Mouse (Mus musculus) CH12.LX (cell line): ENCODE data around the gene Arpc5l. TPM values are rescaled to one million over a fixed set of nuclear protein-coding genes. Genes with fewer than 3 reads are reported as not detected.

ENCODE experiments used
- DNase-seq: peaks from one replicate; pipeline ENCODE4 v3.0.0-alpha.2; 2013; ENCODE audit errors: extremely low read depth
- H3K27ac ChIP-seq: 2 replicates; pipeline ENCODE4 v1.5.1; 2012; ENCODE audit warnings: low read depth, mild to moderate bottlenecking, control low read depth, moderate library complexity; ENCODE audit not compliant: insufficient read depth
- H3K27me3 ChIP-seq: replicated peaks from 2 replicates; pipeline ENCODE3; 2012; ENCODE audit warnings: inconsistent platforms
- H3K36me3 ChIP-seq, 2 experiments: replicated peaks in 1 of 2; 2 replicates each; pipeline versions ENCODE3 to v1.6.1; 2012; ENCODE audit warnings: inconsistent platforms in 1 of 2, low read length in 1 of 2, mild to moderate bottlenecking in 1 of 2, mixed read lengths in 1 of 2, moderate library complexity in 1 of 2; ENCODE audit not compliant: control insufficient read depth in 1 of 2, insufficient read depth in 1 of 2
- H3K4me1 ChIP-seq, 2 experiments: 2 replicates each; pipeline ENCODE4 v1.6.1; 2012; ENCODE audit warnings: inconsistent platforms in 1 of 2, moderate library complexity in 1 of 2; ENCODE audit not compliant: insufficient read depth in 2 of 2, control insufficient read depth in 1 of 2
- H3K4me2 ChIP-seq: 2 replicates; pipeline ENCODE4 v1.6.1; 2012; ENCODE audit warnings: low read depth, mild to moderate bottlenecking, control low read depth; ENCODE audit not compliant: poor library complexity, insufficient read depth, severe bottlenecking
- H3K4me3 ChIP-seq, 3 experiments: fragments of 150-350 bp in 1 of 3; sonication (generic) in 1 of 3; replicated peaks in 1 of 3; 2 replicates each; pipeline versions ENCODE3 to v1.5.1; 2011 to 2012; ENCODE audit warnings: low read depth in 2 of 3, low read length in 2 of 3, mild to moderate bottlenecking in 2 of 3, moderate library complexity in 2 of 3, control low read depth in 1 of 3, improper control_type of control experiment in 1 of 3, inconsistent platforms in 1 of 3, mixed read lengths in 1 of 3; ENCODE audit not compliant: poor library complexity in 1 of 3
- H3K79me2 ChIP-seq: replicated peaks from 2 replicates; pipeline ENCODE4 v1.6.1; 2012; ENCODE audit warnings: mild to moderate bottlenecking, moderate library complexity; ENCODE audit not compliant: control insufficient read depth, poor library complexity, insufficient read depth, severe bottlenecking; ENCODE audit errors: extremely low read depth
- H3K9ac ChIP-seq: 2 replicates; pipeline ENCODE4 v1.6.1; 2012; ENCODE audit warnings: low read depth, mild to moderate bottlenecking, control low read depth, moderate library complexity; ENCODE audit not compliant: insufficient read depth
- H3K9me3 ChIP-seq: replicated peaks from 2 replicates; pipeline ENCODE3; 2012; ENCODE audit warnings: low read length, inconsistent platforms, mixed read lengths
- BHLHE40 ChIP-seq: IDR thresholded peaks from 2 replicates; pipeline ENCODE4 v1.6.1; 2011; ENCODE audit warnings: mild to moderate bottlenecking, low read depth, low read length, improper control_type of control experiment
- CHD1 ChIP-seq: IDR thresholded peaks from 2 replicates; pipeline ENCODE4 v1.6.1; 2012; ENCODE audit warnings: low read depth, low read length, improper control_type of control experiment, inconsistent platforms
- ELF1 ChIP-seq: IDR thresholded peaks from 2 replicates; pipeline ENCODE4 v1.6.1; 2014; ENCODE audit warnings: low read depth, mild to moderate bottlenecking, inconsistent platforms, low read length, improper control_type of control experiment
- EP300 ChIP-seq: IDR thresholded peaks from 2 replicates; pipeline ENCODE4 v1.6.1; 2011; ENCODE audit warnings: low read length, improper control_type of control experiment
- GABPA ChIP-seq: IDR thresholded peaks from 2 replicates; pipeline ENCODE4 v1.6.1; 2012; ENCODE audit warnings: low read depth, low read length, improper control_type of control experiment, inconsistent platforms; ENCODE audit not compliant: insufficient replicate concordance
- IRF4 ChIP-seq: IDR thresholded peaks from 2 replicates; pipeline ENCODE4 v1.6.1; 2014; ENCODE audit warnings: low read depth, mild to moderate bottlenecking, inconsistent platforms, low read length, improper control_type of control experiment
- JUN ChIP-seq: IDR thresholded peaks from 2 replicates; pipeline ENCODE4 v1.6.1; 2011; ENCODE audit warnings: low read depth, mild to moderate bottlenecking, low read length, improper control_type of control experiment, moderate library complexity; ENCODE audit not compliant: insufficient read depth
- JUND ChIP-seq: conservative IDR thresholded peaks from 2 replicates; pipeline ENCODE4 v1.6.1; 2011; ENCODE audit warnings: low read depth, low read length, improper control_type of control experiment
- MAFK ChIP-seq: IDR thresholded peaks from 2 replicates; pipeline ENCODE4 v1.6.1; 2011; ENCODE audit warnings: low read length, improper control_type of control experiment; ENCODE audit not compliant: insufficient replicate concordance
- MYC ChIP-seq: IDR thresholded peaks from 2 replicates; pipeline ENCODE4 v1.6.1; 2011; ENCODE audit warnings: low read depth, mild to moderate bottlenecking, improper control_type of control experiment, low read length
- PAX5 ChIP-seq: IDR thresholded peaks from 2 replicates; pipeline ENCODE4 v1.6.1; 2012; ENCODE audit warnings: low read length, inconsistent platforms, mixed read lengths
- POLR2A ChIP-seq: IDR thresholded peaks from 2 replicates; pipeline ENCODE4 v1.6.1; 2011; ENCODE audit warnings: low read depth, mild to moderate bottlenecking, improper control_type of control experiment, low read length
- POLR2AphosphoS2 ChIP-seq: IDR thresholded peaks from 2 replicates; pipeline ENCODE4 v1.6.1; 2011; ENCODE audit warnings: low read depth, low read length, improper control_type of control experiment
- RAD21 ChIP-seq: IDR thresholded peaks from 2 replicates; pipeline ENCODE4 v1.6.1; 2011; ENCODE audit warnings: low read depth, mild to moderate bottlenecking, low read length, improper control_type of control experiment, moderate library complexity
- SIN3A ChIP-seq: IDR thresholded peaks from 2 replicates; pipeline ENCODE4 v1.6.1; 2012; ENCODE audit warnings: low read length, improper control_type of control experiment, inconsistent platforms
- TBP ChIP-seq: conservative IDR thresholded peaks from 2 replicates; pipeline ENCODE4 v1.6.1; 2011; ENCODE audit warnings: low read depth, low read length, improper control_type of control experiment
- TCF12 ChIP-seq: IDR thresholded peaks from 2 replicates; pipeline ENCODE4 v1.6.1; 2014; ENCODE audit warnings: low read depth, mild to moderate bottlenecking, inconsistent platforms, low read length, improper control_type of control experiment
- UBTF ChIP-seq: IDR thresholded peaks from 2 replicates; pipeline ENCODE4 v1.6.1; 2012; ENCODE audit warnings: low read depth, mild to moderate bottlenecking, inconsistent platforms, low read length, improper control_type of control experiment, moderate library complexity
- USF1 ChIP-seq: IDR thresholded peaks from 2 replicates; pipeline ENCODE4 v1.6.1; 2014; ENCODE audit warnings: low read depth, mild to moderate bottlenecking, inconsistent platforms, low read length, improper control_type of control experiment
- USF2 ChIP-seq: conservative IDR thresholded peaks from 2 replicates; pipeline ENCODE4 v1.6.1; 2011; ENCODE audit warnings: low read depth, low read length, improper control_type of control experiment
- ZMIZ1 ChIP-seq: IDR thresholded peaks from 2 replicates; pipeline ENCODE4 v1.6.1; 2012; ENCODE audit warnings: low read depth, mild to moderate bottlenecking, inconsistent platforms, low read length, improper control_type of control experiment
- ZNF384 ChIP-seq: IDR thresholded peaks from 2 replicates; pipeline ENCODE4 v1.6.1; 2012; ENCODE audit warnings: low read depth, low read length, improper control_type of control experiment, inconsistent platforms
- dilution Hi-C: fragments of 300-500 bp; cut with MboI; formaldehyde crosslinking; loops from 2 replicates; pipeline ENCODE4 v1.14.3; 2020; ENCODE audit warnings: low sequenced_read_pairs; ENCODE audit not compliant: extremely low pct_unique_long_range_greater_than_20kb, extremely low pct_ligation_motif_present
- in situ Hi-C: fragments of 300-500 bp; cut with MboI; formaldehyde crosslinking; loops from 3 replicates; pipeline ENCODE4 v1.14.3; 2019; ENCODE audit warnings: low sequenced_read_pairs, low pct_ligation_motif_present, low pct_unique_long_range_greater_than_20kb, mixed read lengths
- polyA plus RNA-seq: library from polyadenylated mRNA; unstranded; fragments of >175 nt; gene quantifications from 2 replicates; pipeline ENCODE4 v1.2.1, GENCODE M21; 2012; ENCODE audit warnings: low read depth; ENCODE audit not compliant: insufficient read length
- total RNA-seq, 2 experiments: library from RNA; depleted of rRNA; stranded (reverse); fragments of 300-350 nt in 1 of 2; fragments of >200 nt in 1 of 2; gene quantifications; 2 replicates each; pipeline ENCODE4 v1.2.3; 2012 to 2014

The Arpc5l gene
- total and polyA plus RNA-seq, 3 experiments = 139 to 300 (median 212) TPM

DNA sequence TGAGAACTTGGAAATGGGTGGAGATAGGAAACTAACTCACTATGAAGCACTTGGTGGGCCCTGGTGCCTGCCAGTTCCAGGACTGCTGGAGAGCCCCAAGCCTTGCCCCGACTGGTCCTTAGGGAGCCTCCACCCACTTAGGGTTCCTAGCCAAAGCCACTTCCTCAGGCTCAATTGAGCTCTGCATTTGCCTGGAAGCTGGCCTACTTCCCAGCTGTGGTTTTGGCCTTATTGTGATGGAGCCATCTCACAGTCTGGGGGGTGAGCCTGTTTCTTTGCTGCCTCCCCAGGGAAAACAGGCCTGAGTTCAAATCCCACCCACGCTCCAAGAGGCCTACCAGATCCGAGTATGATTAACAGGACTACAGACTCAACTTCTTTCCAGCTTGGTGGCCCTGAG, 18.6 kb upstream of the Arpc5l start:
- dilution Hi-C loops = no loop called here
- Histone ChIP-seq H3K4me1 (peaks cover 18 to 23% of the 10 kb centered on the region in 2 experiments), H3K4me2 (no peak overlapping the region), H3K27ac (no peak overlapping the region), H3K4me3 (no peak overlapping the region), H3K36me3 (peaks cover 0 to 4% of the 10 kb centered on the region in 2 experiments), H3K27me3 (no peaks in the 10 kb centered on the region), H3K9ac (no peak overlapping the region), H3K79me2 (no peaks in the 10 kb centered on the region), H3K9me3 (peaks cover 19% of the 10 kb centered on the region)
- in situ Hi-C loops = no loop called here
- TF ChIP-seq ELF1 (no peak), MYC (no peak), JUN (no peak), ZMIZ1 (no peak), JUND (no peak), USF2 (no peak)
- no peak for DNase-seq

DNA sequence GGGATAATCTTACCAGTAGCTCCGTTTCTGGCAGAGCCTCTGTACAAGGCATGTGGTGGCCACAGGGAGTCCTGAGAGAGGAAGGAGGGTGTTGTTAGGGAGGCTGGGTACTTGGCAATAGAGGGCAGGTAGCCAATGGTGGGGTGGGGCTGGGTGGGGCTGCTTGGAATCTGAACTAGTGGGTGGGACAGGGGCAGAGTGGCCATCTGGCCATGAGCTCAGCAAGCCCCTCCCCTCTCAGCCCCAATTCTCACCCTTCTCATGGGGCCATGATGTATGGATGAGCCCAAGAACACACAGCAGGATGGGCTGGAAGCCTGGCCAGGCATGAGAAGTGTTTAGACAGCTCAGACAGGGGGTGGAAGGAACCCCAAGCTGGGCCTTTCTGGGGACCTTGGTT, 17.8 kb upstream of the Arpc5l start:
- Histone ChIP-seq H3K4me3 (peak overlapping the region in 1 of 3 experiments; percentile 4), H3K36me3 (peaks cover 0 to 4% of the 10 kb centered on the region in 2 experiments), H3K4me2 (0 out of 2 replicates have a peak overlapping the region, but pooled peaks have one; percentile 32), H3K27ac (no peak overlapping the region), H3K79me2 (no peaks in the 10 kb centered on the region), H3K4me1 (peaks cover 18 to 23% of the 10 kb centered on the region in 2 experiments), H3K9me3 (peaks cover 19% of the 10 kb centered on the region)
- dilution Hi-C loops = no loop called here
- TF ChIP-seq BHLHE40 = no peak
- 0 out of 2 replicates have a peak, but pooled peaks have one; percentile 8 for TF ChIP-seq TCF12
- TF ChIP-seq, all 38 proteins: peak for 1
- Histone ChIP-seq H3K9ac (0 out of 2 replicates have a peak overlapping the region, but pooled peaks have one; percentile 13), H3K27me3 (no peaks in the 10 kb centered on the region)
- no peak for DNase-seq
- in situ Hi-C loops = no loop called here

DNA sequence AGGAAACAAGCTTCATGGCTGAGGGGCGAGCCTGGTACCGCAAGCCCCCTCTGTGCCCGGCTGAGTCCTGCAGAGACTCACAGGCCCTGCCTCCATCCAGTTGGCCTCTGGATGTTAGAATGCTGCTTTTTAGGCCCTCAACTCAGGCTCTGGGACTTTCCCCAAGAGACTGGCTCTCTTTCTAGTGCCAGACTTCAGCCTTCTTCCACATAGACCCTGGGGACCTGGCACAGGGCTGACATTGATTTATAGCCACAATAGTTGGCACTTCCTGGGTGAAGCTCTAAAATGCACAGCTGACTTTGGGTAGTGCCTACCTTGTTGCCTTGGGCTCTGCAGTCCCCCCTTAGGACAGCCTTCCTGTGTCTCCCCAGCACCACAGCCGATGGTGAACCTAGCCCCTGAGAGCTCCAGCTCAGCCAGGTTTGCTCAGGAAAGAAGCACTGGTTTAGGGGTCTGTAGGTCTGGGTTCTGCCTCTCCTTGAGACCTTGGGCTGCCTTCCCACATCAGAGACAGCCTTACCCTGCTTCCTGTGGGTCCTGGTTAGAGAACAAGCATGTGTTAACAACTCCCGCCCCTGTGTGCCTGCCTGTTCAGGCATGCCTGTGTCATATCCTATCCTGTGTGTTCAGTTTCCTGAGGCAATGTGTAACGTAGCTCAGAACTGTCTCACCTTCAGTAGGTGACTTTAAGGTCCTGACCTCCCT, 17.2 kb upstream of the Arpc5l start:
- in situ Hi-C loops (no loop called here), dilution Hi-C loops (no loop called here)
- H3K9ac ChIP-seq = 0 out of 2 replicates have a peak overlapping the region, but pooled peaks have one; percentile 13
- peaks cover 18 to 23% of the 10 kb centered on the region in 2 experiments for H3K4me1 ChIP-seq
- no peak for DNase-seq
- peak overlapping the region; percentile 32; the same call in 1 of the 2 replicates for H3K4me2 ChIP-seq
- no peaks in the 10 kb centered on the region for H3K79me2 ChIP-seq
- peaks cover 19% of the 10 kb centered on the region for H3K9me3 ChIP-seq
- no peaks in the 10 kb centered on the region for H3K27me3 ChIP-seq
- peak overlapping the region; percentile 11; the same call in 1 of the 2 replicates for H3K27ac ChIP-seq
- peak overlapping the region in 1 of 3 experiments; percentile 4 for H3K4me3 ChIP-seq
- TF ChIP-seq SIN3A (no peak), USF2 (no peak), EP300 (no peak), TCF12 (0 out of 2 replicates have a peak, but pooled peaks have one; percentile 2), RAD21 (no peak), CHD1 (peak; percentile 82; the same call in 1 of the 2 replicates), UBTF (no peak), JUND (no peak), TBP (no peak), POLR2AphosphoS2 (no peak), MAFK (no peak), USF1 (no peak), POLR2A (no peak; the same call in 1 of the 2 replicates), GABPA (no peak), IRF4 (peak; percentile 17; the same call in 1 of the 2 replicates), ZMIZ1 (no peak), ZNF384 (no peak), PAX5 (no peak)
- TF ChIP-seq, all 38 proteins: peak for 3
- peaks cover 0 to 4% of the 10 kb centered on the region in 2 experiments for H3K36me3 ChIP-seq
